Mouse (Mus musculus): ENCODE data around the gene Treml2.

Treml2 gene

DNA sequence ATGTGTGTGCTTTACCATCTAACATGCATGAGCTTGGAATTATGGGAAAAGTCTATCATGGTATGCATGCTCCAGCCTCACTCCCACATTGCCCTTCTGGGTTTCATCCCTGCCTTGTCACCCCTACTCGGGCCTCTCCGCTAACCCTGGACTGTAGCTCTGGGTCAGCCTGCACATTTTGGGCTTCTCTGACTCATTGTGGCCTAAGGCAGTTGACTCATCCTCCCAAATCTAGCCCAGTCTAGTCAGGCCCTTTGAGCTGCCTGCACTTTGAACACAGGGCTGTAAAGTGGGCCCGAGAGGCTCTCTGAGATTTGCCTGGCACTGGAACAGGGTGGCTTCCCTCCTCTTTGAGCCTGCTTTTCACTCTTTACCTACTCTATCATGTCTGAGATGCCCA lies 56.5 kb downstream of the Treml2 start:
- DNase-seq, result no peak

GRCm38 (mm10) chr17:48357892-48358291 lies 58.6 kb downstream of the Treml2 start:
- no peak for DNase-seq

DNA sequence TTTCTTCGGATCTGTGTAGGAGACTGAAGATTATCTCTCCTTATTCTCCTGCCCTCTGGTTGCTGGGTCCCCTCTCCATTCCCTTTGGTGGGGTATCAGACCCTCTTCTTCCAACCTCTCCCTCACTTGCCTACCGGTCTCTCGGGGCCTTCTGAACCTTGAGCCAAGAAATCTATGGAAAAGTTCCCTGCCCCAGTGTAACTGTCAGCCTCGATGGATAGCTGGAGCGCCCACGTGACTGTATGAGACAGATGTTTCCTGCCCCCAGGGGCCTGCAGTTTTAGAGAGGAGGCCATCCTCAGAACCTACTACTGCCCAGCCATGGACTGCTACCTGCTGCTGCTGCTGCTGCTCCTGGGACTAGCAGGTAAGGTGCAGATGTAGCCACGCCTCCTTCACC lies 60.3 kb downstream of the Treml2 start, which contains the start of gene Treml1:
Treml1 (plus strand) TSS at position 301 of the 400 bp plus-strand sequence.
- DNase-seq, result no peak

GRCm38 (mm10) chr17:48360462-48360861 lies 61.2 kb downstream of the Treml2 start:
- no peak for DNase-seq

Data from cerebellum, adult 11-12 months (tissue).